Comparison of ENCODE assay signal across 13 mouse cellular contexts in genomic region chr11:100288942-100289341, GRCm38 (mm10). TPM values are rescaled to one million over a fixed set of nuclear protein-coding genes. Genes with fewer than 3 reads are reported as not detected.
DNase-seq lines count a peak whose midpoint lies in the region; ATAC-seq and TF ChIP-seq lines count a peak whose summit lies in the region.
"Had no signal": no experiment of that assay in that cellular context is flagged by ENCODE, and none has a peak within 500 bp of the region (broad histone marks: within the 10 kb centered on the region; RNA-seq: fewer than 3 reads in every experiment).

No protein-coding gene starts in this region.

- no peak overlapping the region for H3K4me3 ChIP-seq in heart, embryonic 11.5 days (ENCODE audit: low read depth, low read length)
- no peak overlapping the region for H3K4me3 ChIP-seq in embryonic facial prominence, embryonic 15.5 days (replicated peaks)
- H3K4me3 ChIP-seq in lung, embryonic 16.5 days (ENCODE audit: low read length), result no peak overlapping the region
- H3K4me3 ChIP-seq in hindbrain, embryonic 16.5 days (ENCODE audit: low read length), result no peak overlapping the region
- H3K4me3 ChIP-seq in cerebellum, adult 2 months (replicated peaks; ENCODE audit: insufficient read depth, low read depth, low read length), result no peak overlapping the region
- H3K4me3 ChIP-seq: limb, embryonic 13.5 days had no signal

- DNase-seq in heart, postnatal 36 days, result peak; percentile 19 to 28
- DNase-seq in testis, postnatal 14 days (ENCODE audit: low spot score), result peak; percentile 65
- DNase-seq in right cerebral cortex, adult 2 months (ENCODE audit: low spot score in 2 of 2), result no peak
- DNase-seq in cerebellum, adult 2 months, result no peak
- DNase-seq: kidney, adult 8-10 months; thymus, postnatal 25 days had no signal

- H3K36me3 ChIP-seq in heart, embryonic 11.5 days (ENCODE audit: control insufficient read depth, insufficient read depth, low read length), result no peaks in the 10 kb centered on the region
- H3K36me3 ChIP-seq in embryonic facial prominence, embryonic 15.5 days, result no peaks in the 10 kb centered on the region
- H3K36me3 ChIP-seq in lung, embryonic 16.5 days (ENCODE audit: control insufficient read depth, insufficient read depth, low read length), result no peaks in the 10 kb centered on the region
- H3K36me3 ChIP-seq in hindbrain, embryonic 16.5 days (ENCODE audit: control insufficient read depth, insufficient read depth, low read length), result no peaks in the 10 kb centered on the region
- H3K36me3 ChIP-seq: G1E; limb, embryonic 13.5 days had no signal

- WGBS in heart, embryonic 11.5 days (ENCODE audit: insufficient replicate concordance), result 76% methylated on average over 6 of the region's 6 CpGs
- WGBS in embryonic facial prominence, embryonic 15.5 days, result 54% methylated on average over 6 of the region's 6 CpGs
- 68% methylated on average over 6 of the region's 6 CpGs for WGBS in lung, embryonic 16.5 days
- WGBS in hindbrain, embryonic 16.5 days, result 67% methylated on average over 6 of the region's 6 CpGs
- WGBS in cerebellum, adult 2 months, result 73% methylated on average over 6 of the region's 6 CpGs

- no peaks in the 10 kb centered on the region for H3K27me3 ChIP-seq in heart, embryonic 11.5 days (ENCODE audit: control insufficient read depth, insufficient read depth, low read length)
- no peaks in the 10 kb centered on the region for H3K27me3 ChIP-seq in embryonic facial prominence, embryonic 15.5 days
- H3K27me3 ChIP-seq in lung, embryonic 16.5 days (ENCODE audit: control insufficient read depth, insufficient read depth, low read depth, low read length), result no peaks in the 10 kb centered on the region
- H3K27me3 ChIP-seq in hindbrain, embryonic 16.5 days (replicated peaks; ENCODE audit: control insufficient read depth, insufficient read depth, low read length), result no peaks in the 10 kb centered on the region
- no peaks in the 10 kb centered on the region for H3K27me3 ChIP-seq in cerebellum, adult 2 months (ENCODE audit: control insufficient read depth, insufficient read depth, low read length)
- H3K27me3 ChIP-seq: limb, embryonic 13.5 days had no signal

- no peak overlapping the region for H3K9ac ChIP-seq in heart, embryonic 11.5 days (ENCODE audit: low read depth, low read length)
- no peak overlapping the region for H3K9ac ChIP-seq in embryonic facial prominence, embryonic 15.5 days
- H3K9ac ChIP-seq in lung, embryonic 16.5 days (ENCODE audit: low read length), result no peak overlapping the region
- H3K9ac ChIP-seq in hindbrain, embryonic 16.5 days (ENCODE audit: low read depth, low read length), result no peak overlapping the region
- H3K9ac ChIP-seq: limb, embryonic 13.5 days had no signal

- ATAC-seq in heart, embryonic 11.5 days (replicated peaks; ENCODE audit: insufficient number of reproducible peaks, low FRiP score, low TSS enrichment), result no peak
- ATAC-seq in embryonic facial prominence, embryonic 15.5 days (ENCODE audit: insufficient number of reproducible peaks, low FRiP score, low TSS enrichment, low read depth), result 0 out of 2 replicates have a peak, but pooled peaks have one; percentile 13
- peak; percentile 55 for ATAC-seq in lung, embryonic 16.5 days (ENCODE audit: low read depth)
- no peak for ATAC-seq in hindbrain, embryonic 16.5 days

- TF ChIP-seq CTCF in cerebellum, adult 2 months (IDR thresholded peaks at IDR 0.05; ENCODE audit: borderline replicate concordance, insufficient read depth, low read depth, low read length), result no peak

- no peak overlapping the region for H3K4me2 ChIP-seq in heart, embryonic 11.5 days
- H3K4me2 ChIP-seq in embryonic facial prominence, embryonic 15.5 days (replicated peaks), result no peak overlapping the region
- no peak overlapping the region for H3K4me2 ChIP-seq in lung, embryonic 16.5 days (ENCODE audit: low read depth, low read length)
- H3K4me2 ChIP-seq in hindbrain, embryonic 16.5 days (ENCODE audit: low read length), result no peak overlapping the region
- H3K4me2 ChIP-seq: limb, embryonic 13.5 days had no signal

- intact Hi-C loops in heart, postnatal 36 days (cut with DNase I), result no loop called here

- H3K9me3 ChIP-seq in heart, embryonic 11.5 days (replicated peaks; ENCODE audit: control insufficient read depth, low read length), result no peaks in the 10 kb centered on the region
- H3K9me3 ChIP-seq in embryonic facial prominence, embryonic 15.5 days (replicated peaks), result no peaks in the 10 kb centered on the region
- no peaks in the 10 kb centered on the region for H3K9me3 ChIP-seq in lung, embryonic 16.5 days (ENCODE audit: control insufficient read depth, low read length)
- H3K9me3 ChIP-seq in hindbrain, embryonic 16.5 days (ENCODE audit: control insufficient read depth, low read length), result no peaks in the 10 kb centered on the region
- H3K9me3 ChIP-seq: G1E; limb, embryonic 13.5 days had no signal

- H3K27ac ChIP-seq in heart, embryonic 11.5 days (ENCODE audit: low read depth, low read length), result no peak overlapping the region
- peak overlapping the region; percentile 93 for H3K27ac ChIP-seq in embryonic facial prominence, embryonic 15.5 days (replicated peaks)
- peak overlapping the region; percentile 81 for H3K27ac ChIP-seq in lung, embryonic 16.5 days (ENCODE audit: low read length)
- H3K27ac ChIP-seq in hindbrain, embryonic 16.5 days (ENCODE audit: low read depth, low read length), result no peak overlapping the region
- no peak overlapping the region for H3K27ac ChIP-seq in cerebellum, adult 2 months (ENCODE audit: insufficient read depth, low read length)
- H3K27ac ChIP-seq: limb, embryonic 13.5 days had no signal

- peaks cover 4% of the 10 kb centered on the region; the same call in 1 of the 2 replicates for H3K4me1 ChIP-seq in heart, embryonic 11.5 days (ENCODE audit: control insufficient read depth, insufficient read depth, low read length)
- peaks cover 42% of the 10 kb centered on the region for H3K4me1 ChIP-seq in embryonic facial prominence, embryonic 15.5 days
- peaks cover 22% of the 10 kb centered on the region for H3K4me1 ChIP-seq in lung, embryonic 16.5 days (replicated peaks; ENCODE audit: control insufficient read depth, insufficient read depth, low read length)
- H3K4me1 ChIP-seq in hindbrain, embryonic 16.5 days (ENCODE audit: control insufficient read depth, insufficient read depth, low read depth, low read length), result no peaks in the 10 kb centered on the region
- H3K4me1 ChIP-seq in cerebellum, adult 2 months (ENCODE audit: control insufficient read depth, insufficient read depth, low read length), result 0 out of 2 replicates have a peak, but pooled peaks cover 5% of the 10 kb centered on the region

- TF ChIP-seq POLR2A in cerebellum, adult 2 months (IDR thresholded peaks at IDR 0.05; ENCODE audit: borderline replicate concordance, insufficient read depth, low read length), result no peak

RNA-seq across cellular contexts. Expression of gene Krt42, which starts 19.3 kb away (rescaled TPM):
- not detected for total RNA-seq in heart, postnatal 36 days (2021)
- polyA plus RNA-seq in heart, embryonic 11.5 days (2014; fragmentation: Nextera tagmentation; extraction: Ambion mirVana), result 0.20 TPM in 1 of 2 replicates, not detected in the other
- 0.25 and 0.37 TPM in 2 replicates for polyA plus RNA-seq in embryonic facial prominence, embryonic 15.5 days (2015; fragmentation: Nextera tagmentation; extraction: Ambion mirVana)
- not detected in 2 replicates for polyA plus RNA-seq in lung, embryonic 16.5 days (2015; fragmentation: Nextera tagmentation; extraction: Ambion mirVana)
- polyA plus RNA-seq in hindbrain, embryonic 16.5 days (2015; fragmentation: Nextera tagmentation; extraction: Ambion mirVana), result not detected in 2 replicates
- not detected in 2 replicates for polyA plus RNA-seq in cerebellum, adult 2 months (2012; rRNA removed)
- total RNA-seq: gastrocnemius, adult 8-10 months had no signal
- polyA plus RNA-seq: G1E; limb, embryonic 13.5 days had no signal

RNA-seq across cellular contexts. Expression of gene Krt17, which starts 28.1 kb away (rescaled TPM):
- total RNA-seq in heart, postnatal 36 days (2021), result not detected
- polyA plus RNA-seq in heart, embryonic 11.5 days (2014; fragmentation: Nextera tagmentation; extraction: Ambion mirVana), result 0.14 and 0.82 TPM in 2 replicates
- polyA plus RNA-seq in embryonic facial prominence, embryonic 15.5 days (2015; fragmentation: Nextera tagmentation; extraction: Ambion mirVana), result 399 and 504 TPM in 2 replicates
- polyA plus RNA-seq in lung, embryonic 16.5 days (2015; fragmentation: Nextera tagmentation; extraction: Ambion mirVana), result 8.4 and 15.5 TPM in 2 replicates
- polyA plus RNA-seq in hindbrain, embryonic 16.5 days (2015; fragmentation: Nextera tagmentation; extraction: Ambion mirVana), result 0.36 and 0.70 TPM in 2 replicates
- 0.11 and 0.16 TPM in 2 replicates for polyA plus RNA-seq in cerebellum, adult 2 months (2012; rRNA removed)
- total RNA-seq: G1E; gastrocnemius, adult 8-10 months had no signal

RNA-seq across cellular contexts. Expression of gene Eif1, which starts 30.7 kb away (rescaled TPM):
- 1,000 to 10,000 TPM; 1,603 to 1,774 TPM for total RNA-seq in heart, postnatal 36 days (2021)
- polyA plus RNA-seq in heart, embryonic 11.5 days (2014; fragmentation: Nextera tagmentation; extraction: Ambion mirVana), result 1,605 and 1,756 TPM in 2 replicates
- 1,638 and 1,748 TPM in 2 replicates for polyA plus RNA-seq in embryonic facial prominence, embryonic 15.5 days (2015; fragmentation: Nextera tagmentation; extraction: Ambion mirVana)
- polyA plus RNA-seq in lung, embryonic 16.5 days (2015; fragmentation: Nextera tagmentation; extraction: Ambion mirVana), result 1,740 and 1,854 TPM in 2 replicates
- 1,208 and 1,248 TPM in 2 replicates for polyA plus RNA-seq in hindbrain, embryonic 16.5 days (2015; fragmentation: Nextera tagmentation; extraction: Ambion mirVana)
- polyA plus RNA-seq in cerebellum, adult 2 months (2012; rRNA removed), result 430 and 502 TPM in 2 replicates

RNA-seq across cellular contexts. Expression of gene Krt16, which starts 40.2 kb away (rescaled TPM):
- not detected for total RNA-seq in heart, postnatal 36 days (2021)
- not detected in 2 replicates for polyA plus RNA-seq in heart, embryonic 11.5 days (2014; fragmentation: Nextera tagmentation; extraction: Ambion mirVana)
- 6.9 and 7.0 TPM in 2 replicates for polyA plus RNA-seq in embryonic facial prominence, embryonic 15.5 days (2015; fragmentation: Nextera tagmentation; extraction: Ambion mirVana)
- polyA plus RNA-seq in lung, embryonic 16.5 days (2015; fragmentation: Nextera tagmentation; extraction: Ambion mirVana), result not detected in 2 replicates
- polyA plus RNA-seq in hindbrain, embryonic 16.5 days (2015; fragmentation: Nextera tagmentation; extraction: Ambion mirVana), result not detected in 2 replicates
- not detected in 2 replicates for polyA plus RNA-seq in cerebellum, adult 2 months (2012; rRNA removed)
- total RNA-seq: gastrocnemius, adult 8-10 months had no signal
- polyA plus RNA-seq: G1E had no signal

RNA-seq across cellular contexts. Expression of gene Gast, which starts 45.3 kb away (rescaled TPM):
- total RNA-seq in heart, postnatal 36 days (2021), result not detected
- not detected in 2 replicates for polyA plus RNA-seq in heart, embryonic 11.5 days (2014; fragmentation: Nextera tagmentation; extraction: Ambion mirVana)
- 6.0 and 6.7 TPM in 2 replicates for polyA plus RNA-seq in embryonic facial prominence, embryonic 15.5 days (2015; fragmentation: Nextera tagmentation; extraction: Ambion mirVana)
- not detected in 2 replicates for polyA plus RNA-seq in lung, embryonic 16.5 days (2015; fragmentation: Nextera tagmentation; extraction: Ambion mirVana)
- 0.52 TPM in 1 of 2 replicates, not detected in the other for polyA plus RNA-seq in hindbrain, embryonic 16.5 days (2015; fragmentation: Nextera tagmentation; extraction: Ambion mirVana)
- polyA plus RNA-seq in cerebellum, adult 2 months (2012; rRNA removed), result not detected in 2 replicates
- total RNA-seq: G1E; gastrocnemius, adult 8-10 months had no signal
- polyA plus RNA-seq: G1E; limb, embryonic 13.5 days had no signal

Comparison
In these comparisons a context has a peak if more than half of its experiments do, and no peak if none do; other contexts are left out.
1. DNase-seq: peak in heart, postnatal 36 days (2 of 2) and testis, postnatal 14 days (single experiment); none in right cerebral cortex, adult 2 months (0 of 2) and cerebellum, adult 2 months (0 of 2).
2. ATAC-seq: peak in embryonic facial prominence, embryonic 15.5 days (single experiment) and lung, embryonic 16.5 days (single experiment); none in heart, embryonic 11.5 days (single experiment) and hindbrain, embryonic 16.5 days (single experiment).
3. H3K27ac ChIP-seq: peak in embryonic facial prominence, embryonic 15.5 days (single experiment) and lung, embryonic 16.5 days (single experiment); none in heart, embryonic 11.5 days (single experiment), hindbrain, embryonic 16.5 days (single experiment) and cerebellum, adult 2 months (single experiment).
4. RNA of gene Krt17, which starts 28.1 kb away (polyA plus RNA-seq): 399 to 504 TPM in embryonic facial prominence, embryonic 15.5 days; 8.4 to 15.5 TPM in lung, embryonic 16.5 days, 0.14 to 0.82 TPM in heart, embryonic 11.5 days, 0.36 to 0.70 TPM in hindbrain, embryonic 16.5 days and 0.11 to 0.16 TPM in cerebellum, adult 2 months; every median in the first group is over 10 times any median in the second.